Comparison of ENCODE assay signal across 9 mouse cellular contexts in the genomic region with DNA sequence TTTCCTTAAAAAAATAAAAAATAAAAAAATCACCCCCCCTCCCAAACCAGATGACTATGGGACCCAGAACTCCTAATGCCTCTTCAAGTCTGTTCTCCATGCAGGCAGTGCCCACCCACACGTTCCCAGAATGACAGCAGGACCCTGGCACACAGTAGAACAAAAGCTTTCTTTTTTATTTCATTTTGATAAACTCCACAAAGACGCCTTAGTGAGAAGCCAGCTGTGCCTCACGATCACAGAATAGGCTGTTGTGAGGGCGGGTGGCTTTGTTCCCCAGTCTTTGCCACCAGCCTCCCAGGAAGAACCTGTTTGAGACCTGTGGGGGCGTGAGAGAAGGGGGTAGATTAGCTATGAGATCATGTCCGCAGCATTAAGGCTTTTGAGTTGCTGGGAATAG. TPM values are rescaled to one million over a fixed set of nuclear protein-coding genes. Genes with fewer than 3 reads are reported as not detected.
A peak's percentile ranks its signal among the peaks of the same experiment; 100 is the strongest.
DNase-seq lines count a peak whose midpoint lies in the region; ATAC-seq lines count a peak whose summit lies in the region.
"Had no signal": no experiment of that assay in that cellular context is flagged by ENCODE, and none has a peak within 500 bp of the region (broad histone marks: within the 10 kb centered on the region; RNA-seq: fewer than 3 reads in every experiment).

No protein-coding gene starts in this region.

- H3K4me1 ChIP-seq in liver, embryonic 11.5 days (replicated peaks; ENCODE audit: control insufficient read depth, insufficient read depth, low read length), result peaks cover 25% of the 10 kb centered on the region
- peaks cover 35% of the 10 kb centered on the region for H3K4me1 ChIP-seq in forebrain, embryonic 12.5 days
- peaks cover 32% of the 10 kb centered on the region for H3K4me1 ChIP-seq in intestine, embryonic 15.5 days (replicated peaks)
- H3K4me1 ChIP-seq in stomach, embryonic 15.5 days, result peaks cover 24% of the 10 kb centered on the region

- H3K9ac ChIP-seq in liver, embryonic 11.5 days (ENCODE audit: low read depth, low read length), result no peak overlapping the region
- H3K9ac ChIP-seq in forebrain, embryonic 12.5 days, result peak overlapping the region; percentile 40
- H3K9ac ChIP-seq in intestine, embryonic 15.5 days, result peak overlapping the region; percentile 13; the same call in 1 of the 2 replicates
- H3K9ac ChIP-seq in stomach, embryonic 15.5 days, result no peak overlapping the region

- H3K9me3 ChIP-seq in liver, embryonic 11.5 days (ENCODE audit: control insufficient read depth, low read length), result no peaks in the 10 kb centered on the region
- H3K9me3 ChIP-seq in forebrain, embryonic 12.5 days, result no peaks in the 10 kb centered on the region
- H3K9me3 ChIP-seq in intestine, embryonic 15.5 days, result no peaks in the 10 kb centered on the region
- no peaks in the 10 kb centered on the region for H3K9me3 ChIP-seq in stomach, embryonic 15.5 days

- WGBS in liver, embryonic 11.5 days, result 66% methylated on average over 6 of the region's 6 CpGs
- 47% methylated on average over 6 of the region's 6 CpGs for WGBS in forebrain, embryonic 12.5 days
- 60% methylated on average over 6 of the region's 6 CpGs for WGBS in intestine, embryonic 15.5 days
- WGBS in stomach, embryonic 15.5 days, result 59% methylated on average over 6 of the region's 6 CpGs

- ATAC-seq in liver, embryonic 11.5 days (replicated peaks; ENCODE audit: low FRiP score), result no peak
- ATAC-seq in forebrain, embryonic 12.5 days (ENCODE audit: low FRiP score), result no peak
- ATAC-seq in intestine, embryonic 15.5 days, result no peak
- no peak for ATAC-seq in stomach, embryonic 15.5 days (ENCODE audit: insufficient read depth, low FRiP score, low read depth)

- H3K4me2 ChIP-seq in liver, embryonic 11.5 days, result peak overlapping the region; percentile 91
- peak overlapping the region; percentile 77 for H3K4me2 ChIP-seq in forebrain, embryonic 12.5 days
- H3K4me2 ChIP-seq in intestine, embryonic 15.5 days (replicated peaks), result peak overlapping the region; percentile 67
- peak overlapping the region; percentile 65 for H3K4me2 ChIP-seq in stomach, embryonic 15.5 days

- no peak for DNase-seq in liver, embryonic 11.5 days (ENCODE audit: low spot score)
- no peak for DNase-seq in liver
- no peak for DNase-seq in cerebellum, postnatal 10 days
- DNase-seq in urinary bladder, postnatal 25 days (ENCODE audit: low spot score), result no peak
- DNase-seq: adrenal gland, postnatal 10 days; kidney, adult 8-10 months had no signal

- no peak overlapping the region for H3K27ac ChIP-seq in liver, embryonic 11.5 days (ENCODE audit: low read depth, low read length)
- H3K27ac ChIP-seq in forebrain, embryonic 12.5 days, result no peak overlapping the region
- H3K27ac ChIP-seq in intestine, embryonic 15.5 days, result no peak overlapping the region
- no peak overlapping the region for H3K27ac ChIP-seq in stomach, embryonic 15.5 days

- H3K36me3 ChIP-seq in liver, embryonic 11.5 days (ENCODE audit: control insufficient read depth, insufficient read depth, low read length), result peaks cover 15% of the 10 kb centered on the region; the same call in 1 of the 2 replicates
- peaks cover 46% of the 10 kb centered on the region for H3K36me3 ChIP-seq in forebrain, embryonic 12.5 days (replicated peaks)
- no peaks in the 10 kb centered on the region for H3K36me3 ChIP-seq in intestine, embryonic 15.5 days
- peaks cover 15% of the 10 kb centered on the region; the same call in 1 of the 2 replicates for H3K36me3 ChIP-seq in stomach, embryonic 15.5 days

- no peaks in the 10 kb centered on the region for H3K27me3 ChIP-seq in liver, embryonic 11.5 days (replicated peaks; ENCODE audit: control insufficient read depth, insufficient read depth, low read length)
- no peaks in the 10 kb centered on the region for H3K27me3 ChIP-seq in forebrain, embryonic 12.5 days
- H3K27me3 ChIP-seq in intestine, embryonic 15.5 days (replicated peaks), result no peaks in the 10 kb centered on the region
- no peaks in the 10 kb centered on the region for H3K27me3 ChIP-seq in stomach, embryonic 15.5 days (replicated peaks)

- H3K4me3 ChIP-seq in liver, embryonic 11.5 days (ENCODE audit: low read depth, low read length), result no peak overlapping the region
- H3K4me3 ChIP-seq in forebrain, embryonic 12.5 days (replicated peaks), result no peak overlapping the region
- no peak overlapping the region; the same call in 1 of the 2 replicates for H3K4me3 ChIP-seq in intestine, embryonic 15.5 days (replicated peaks)
- H3K4me3 ChIP-seq in stomach, embryonic 15.5 days (replicated peaks), result peak overlapping the region; percentile 8; the same call in 1 of the 2 replicates

RNA-seq across cellular contexts. Expression of gene Fkbp1a, which starts 2.4 kb away (rescaled TPM):
- 428 and 455 TPM in 2 replicates for polyA plus RNA-seq in liver, embryonic 11.5 days (2014; fragmentation: Nextera tagmentation; extraction: Ambion mirVana)
- 526 and 540 TPM in 2 replicates for polyA plus RNA-seq in forebrain, embryonic 12.5 days (2016; fragmentation: Nextera tagmentation; extraction: Ambion mirVana)
- 589 and 626 TPM in 2 replicates for polyA plus RNA-seq in intestine, embryonic 15.5 days (2015; fragmentation: Nextera tagmentation; extraction: Ambion mirVana)
- 586 and 594 TPM in 2 replicates for polyA plus RNA-seq in stomach, embryonic 15.5 days (2015; fragmentation: Nextera tagmentation; extraction: Ambion mirVana)

RNA-seq across cellular contexts. Expression of gene Sdcbp2, which starts 27.7 kb away (rescaled TPM):
- 0.60 TPM in 1 of 2 replicates, not detected in the other for polyA plus RNA-seq in liver, embryonic 11.5 days (2014; fragmentation: Nextera tagmentation; extraction: Ambion mirVana)
- 0.55 and 0.98 TPM in 2 replicates for polyA plus RNA-seq in forebrain, embryonic 12.5 days (2016; fragmentation: Nextera tagmentation; extraction: Ambion mirVana)
- 15.7 and 15.9 TPM in 2 replicates for polyA plus RNA-seq in intestine, embryonic 15.5 days (2015; fragmentation: Nextera tagmentation; extraction: Ambion mirVana)
- 19.2 and 19.3 TPM in 2 replicates for polyA plus RNA-seq in stomach, embryonic 15.5 days (2015; fragmentation: Nextera tagmentation; extraction: Ambion mirVana)

RNA-seq across cellular contexts. Expression of gene Nsfl1c, which starts 50.7 kb away (rescaled TPM):
- 193 and 198 TPM in 2 replicates for polyA plus RNA-seq in liver, embryonic 11.5 days (2014; fragmentation: Nextera tagmentation; extraction: Ambion mirVana)
- 262 and 279 TPM in 2 replicates for polyA plus RNA-seq in forebrain, embryonic 12.5 days (2016; fragmentation: Nextera tagmentation; extraction: Ambion mirVana)
- polyA plus RNA-seq in intestine, embryonic 15.5 days (2015; fragmentation: Nextera tagmentation; extraction: Ambion mirVana), result 187 and 189 TPM in 2 replicates
- polyA plus RNA-seq in stomach, embryonic 15.5 days (2015; fragmentation: Nextera tagmentation; extraction: Ambion mirVana), result 174 and 201 TPM in 2 replicates

Comparison
In these comparisons a context has a peak if more than half of its experiments do, and no peak if none do; other contexts are left out.
1. H3K9ac ChIP-seq: peak in forebrain, embryonic 12.5 days (single experiment) and intestine, embryonic 15.5 days (single experiment); none in liver, embryonic 11.5 days (single experiment) and stomach, embryonic 15.5 days (single experiment).
2. Peak in every context shown above with its lines, with median percentiles within 50 percentile points of each other: H3K4me2 ChIP-seq.